Mouse (Mus musculus): ENCODE results near the gene Kcnh4.
A peak's percentile ranks its signal among the peaks of the same experiment; 100 is the strongest.

The Kcnh4 gene

GRCm38 (mm10) chr11:100709201-100709810 is 50.4 kb downstream of the Kcnh4 start:
- DNase-seq = no peak

- DNase-seq = no peak
Measured at GRCm38 (mm10) chr11:100705095-100705747, 54.5 kb downstream of the Kcnh4 start.

DNA sequence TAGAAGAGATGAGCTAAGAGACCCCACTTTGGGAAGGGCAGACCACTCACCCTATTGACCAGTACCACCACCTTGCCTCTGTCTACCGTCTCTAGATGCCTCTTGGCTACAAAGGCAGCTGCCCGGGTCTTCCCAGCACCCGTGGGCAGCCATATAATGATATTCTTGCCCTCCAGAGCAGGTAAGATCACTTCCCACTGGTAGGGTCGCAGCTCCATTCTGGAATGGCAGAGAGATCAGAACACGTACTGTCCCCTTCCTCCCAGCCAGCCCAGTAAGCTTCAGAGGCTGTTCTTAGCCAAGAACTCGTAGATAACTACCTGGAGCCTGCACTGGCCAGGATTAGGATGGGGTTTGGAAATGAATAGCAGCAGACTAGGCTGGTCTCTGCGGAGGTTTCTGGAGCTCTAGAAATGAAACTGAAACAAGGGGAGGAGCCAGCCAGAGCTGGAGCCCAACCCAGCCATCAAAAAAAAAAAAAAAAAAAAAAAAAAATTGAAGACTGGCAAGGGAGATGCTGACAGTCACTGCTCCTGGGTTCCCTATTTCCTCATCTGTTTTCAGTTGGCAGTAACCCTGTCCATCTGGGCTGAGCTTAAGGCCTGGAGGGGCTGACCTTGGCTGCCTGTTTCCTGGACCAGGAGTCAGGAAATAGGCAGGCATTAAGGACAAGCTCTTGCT is 55.8 kb downstream of the Kcnh4 start, which contains the start of gene Dhx58:
TSS of gene Dhx58 (minus strand) at position 421 of the 681 bp plus-strand sequence.
- DNase-seq = no peak

- no peak for DNase-seq
Measured at GRCm38 (mm10) chr11:100703366-100703765, 56.4 kb downstream of the Kcnh4 start.

DNA sequence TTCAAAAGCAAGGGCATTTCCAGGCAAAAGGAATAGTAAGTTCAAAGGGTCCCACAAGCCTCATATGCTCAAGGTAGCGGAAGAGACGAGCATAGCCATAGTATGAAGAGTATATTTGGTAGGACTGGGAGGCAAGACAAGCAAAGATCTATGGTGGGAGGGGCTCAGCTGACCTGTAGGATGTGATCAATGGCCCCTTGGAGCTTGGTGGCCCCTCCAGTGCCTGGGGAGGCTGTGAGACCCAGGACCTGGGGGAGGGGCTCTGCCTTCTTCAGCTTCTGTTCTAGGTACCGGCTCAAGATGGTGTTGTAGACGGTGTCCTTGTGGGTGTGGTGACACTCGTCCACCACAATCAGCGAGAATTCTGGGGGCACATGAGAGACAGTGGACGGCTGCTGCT is 56.8 kb downstream of the Kcnh4 start:
- no peak for DNase-seq

DNA sequence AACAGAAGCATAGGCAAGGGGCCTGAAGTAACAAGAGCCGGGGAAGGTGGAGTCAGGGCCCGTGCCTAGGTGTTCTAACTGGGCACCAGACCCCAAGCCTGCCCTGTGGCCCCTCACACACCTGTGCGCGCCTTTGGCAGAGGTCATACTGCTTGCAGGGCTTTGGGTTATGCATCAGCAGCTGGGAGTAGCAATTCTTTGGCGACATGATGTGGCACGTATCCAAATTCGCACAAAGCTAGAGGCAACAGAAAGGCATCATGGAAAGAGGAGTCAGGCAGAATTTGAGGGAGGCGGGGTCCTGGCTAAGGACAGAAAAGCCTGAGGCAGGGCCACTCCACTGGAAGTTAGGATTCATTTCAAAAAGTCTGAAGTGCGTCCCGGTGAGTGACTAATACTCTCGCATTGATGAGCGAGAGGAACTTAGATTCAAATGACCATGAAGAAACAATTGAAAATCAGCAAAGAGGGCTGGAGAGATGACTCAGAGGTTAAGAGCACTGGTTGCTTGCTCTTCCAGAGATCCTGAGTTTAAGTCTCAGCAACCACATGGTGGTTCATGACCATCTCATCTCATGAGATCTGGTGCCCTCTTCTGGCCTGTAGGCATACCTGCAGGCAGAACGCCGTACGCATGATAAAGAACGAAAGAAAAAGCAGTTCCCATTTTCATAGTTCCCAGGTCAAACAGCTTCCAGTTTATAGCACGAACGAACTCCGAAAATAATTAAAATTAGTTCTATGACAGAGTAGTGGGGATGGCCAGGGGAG is 57.5 kb downstream of the Kcnh4 start:
- DNase-seq = peak; percentile 83 to 87

DNA sequence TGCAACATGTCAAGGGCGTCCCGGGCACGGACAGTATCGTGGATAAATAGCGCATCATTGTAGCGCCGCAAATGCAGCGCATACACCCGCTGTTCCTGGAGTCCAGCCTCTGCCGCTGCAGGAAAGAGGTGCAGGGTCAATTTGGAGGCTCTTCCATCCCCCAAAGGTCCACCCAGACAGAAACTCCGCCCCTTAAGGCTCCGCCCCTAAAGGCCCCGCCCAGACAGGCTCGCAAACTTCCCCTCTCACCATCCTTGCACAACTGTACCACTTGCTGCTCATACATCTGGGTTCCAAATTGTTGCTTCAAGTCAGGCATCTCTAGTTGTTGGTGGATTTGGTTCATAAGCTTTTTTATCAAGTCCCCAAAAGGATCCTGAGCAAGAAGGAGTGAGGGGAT is 58.4 kb downstream of the Kcnh4 start:
- DNase-seq = peak in 1 of 2 experiments; percentile 49

GRCm38 (mm10) chr11:100700710-100701109 is 59.0 kb downstream of the Kcnh4 start:
- no peak for DNase-seq

DNA sequence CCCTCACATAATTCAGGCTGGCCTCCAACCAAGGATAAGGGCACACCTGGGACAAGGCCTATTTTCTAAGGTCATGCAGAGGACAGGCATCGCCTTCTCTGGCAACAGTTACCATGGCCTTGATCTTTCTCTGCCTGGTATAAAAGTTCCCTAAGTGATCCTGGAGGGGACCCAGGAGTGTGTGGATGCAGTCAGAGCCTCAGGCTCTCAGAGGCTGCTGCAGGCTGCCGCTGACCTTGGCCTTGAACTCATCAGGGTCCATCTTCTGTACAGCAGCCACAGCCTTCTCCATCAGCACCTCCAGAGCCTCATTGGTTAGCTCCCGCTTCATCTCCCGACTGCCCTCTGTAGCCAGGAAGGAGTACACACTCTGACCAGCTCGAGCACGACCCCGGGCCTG is 61.8 kb downstream of the Kcnh4 start:
- DNase-seq = no peak

DNA sequence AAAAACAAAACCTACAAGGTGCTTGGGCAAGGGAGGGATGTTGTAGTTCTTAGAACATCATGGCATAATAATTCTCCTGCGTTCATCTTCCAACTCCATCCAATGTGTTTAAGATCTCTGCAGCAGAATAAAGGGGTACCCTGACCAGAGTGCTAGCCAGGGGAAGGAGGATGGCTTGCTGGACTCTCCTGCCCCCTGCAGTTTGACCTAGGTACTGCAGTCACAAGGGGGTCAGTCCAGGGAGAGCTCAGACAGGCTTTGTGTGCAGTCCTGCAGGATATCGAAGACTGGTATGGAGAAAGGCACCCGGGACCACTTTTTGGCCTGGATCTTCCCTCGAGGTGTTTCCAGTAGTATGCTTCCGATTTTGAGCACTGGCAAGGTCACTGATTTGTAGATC is 64.8 kb downstream of the Kcnh4 start:
- peak; percentile 94 to 96 for DNase-seq

- DNase-seq = no peak
Measured at GRCm38 (mm10) chr11:100693154-100693553, 66.6 kb downstream of the Kcnh4 start.

GRCm38 (mm10) chr11:100692164-100692616 is 67.6 kb downstream of the Kcnh4 start, which contains the start of gene Zfp385c:
Gene Zfp385c, minus strand, starts transcription at chr11:100692455.
- no peak for DNase-seq

- DNase-seq = no peak
Measured at GRCm38 (mm10) chr11:100690389-100690788, 69.4 kb downstream of the Kcnh4 start.
